Mouse (Mus musculus): ENCODE results near the gene Pigz. TPM values are rescaled to one million over a fixed set of nuclear protein-coding genes. Genes with fewer than 3 reads are reported as not detected.
A peak's percentile ranks its signal among the peaks of the same experiment; 100 is the strongest.

Pigz gene
- total and polyA plus RNA-seq, 3 experiments, result 0.23 to 0.28 TPM; not detected in 1

DNA sequence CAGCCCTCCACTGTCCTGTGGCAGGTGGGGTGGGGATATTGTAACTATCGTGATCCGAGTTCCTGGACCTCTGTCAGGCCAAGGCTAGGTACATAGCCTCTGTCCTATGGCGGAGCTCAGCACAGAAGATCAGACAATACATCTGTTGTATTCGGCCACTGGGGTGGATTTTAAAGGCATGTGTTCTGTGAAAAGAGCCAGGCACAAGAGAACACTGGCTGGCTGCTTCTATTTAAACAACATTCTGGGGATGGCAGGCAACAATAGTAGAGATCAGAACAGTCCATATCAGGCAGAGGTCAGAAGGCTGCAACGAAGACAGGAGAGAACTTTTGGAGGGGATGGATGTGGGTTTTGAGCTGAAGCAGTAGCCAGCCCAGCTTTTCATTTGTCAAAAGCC lies 1.4 kb upstream of the Pigz start:
- Histone ChIP-seq H3K4me3 (ENCODE audit: control insufficient read depth in 1 of 2, insufficient read depth in 1 of 2, low read depth in 2 of 2, low read length in 2 of 2) (peak overlapping the region in 1 of 2 experiments; percentile 71; a peak in 2 of 4 replicates), H3K27me3 (ENCODE audit: control insufficient read depth in 1 of 2, insufficient read depth in 2 of 2, low read length in 2 of 2) (no peaks in the 10 kb centered on the region), H3K27ac (ENCODE audit: control insufficient read depth, low read depth, low read length) (no peak overlapping the region), H3K36me3 (ENCODE audit: control insufficient read depth in 1 of 2, insufficient read depth in 2 of 2, low read length in 2 of 2) (no peaks in the 10 kb centered on the region), H3K79me2 (ENCODE audit: control insufficient read depth, insufficient read depth, low read length, poor library complexity) (no peaks in the 10 kb centered on the region), H3K9me3 (replicated peaks; ENCODE audit: insufficient read depth, low read length) (no peaks in the 10 kb centered on the region), H3K4me1 (ENCODE audit: control insufficient read depth in 1 of 2, insufficient read depth in 2 of 2, low read length in 2 of 2) (peaks cover 0 to 6% of the 10 kb centered on the region in 2 experiments; a peak in 1 of 4 replicates), H3K9ac (ENCODE audit: control insufficient read depth, low read depth, low read length, poor library complexity, severe bottlenecking) (peak overlapping the region; percentile 26; the same call in 1 of the 2 replicates)
- no peak for TF ChIP-seq POLR2AphosphoS5 (IDR thresholded peaks at IDR 0.05; ENCODE audit: borderline replicate concordance, low read depth, low read length)
- no peak for TF ChIP-seq MYB (IDR thresholded peaks at IDR 0.05; ENCODE audit: low read depth, low read length)
- TF ChIP-seq MYC (IDR thresholded peaks at IDR 0.05; ENCODE audit: low read depth, low read length), result no peak
- TF ChIP-seq HCFC1 (IDR thresholded peaks at IDR 0.05; ENCODE audit: low read depth, low read length), result no peak
- TF ChIP-seq BHLHE40 (IDR thresholded peaks at IDR 0.05; ENCODE audit: borderline replicate concordance, low read depth, low read length), result no peak
- TF ChIP-seq RAD21 (IDR thresholded peaks at IDR 0.05; ENCODE audit: low read depth, low read length), result no peak
- TF ChIP-seq ETS1 (IDR thresholded peaks at IDR 0.05; ENCODE audit: low read depth, low read length), result no peak
- no peak for TF ChIP-seq CHD1 (IDR thresholded peaks at IDR 0.05; ENCODE audit: low read depth, low read length)
- TF ChIP-seq EP300 (IDR thresholded peaks at IDR 0.05; ENCODE audit: low read depth in 1 of 2, low read length in 2 of 2), result no peak
- DNase-seq (ENCODE audit: low read depth, low spot score), result no peak

DNA sequence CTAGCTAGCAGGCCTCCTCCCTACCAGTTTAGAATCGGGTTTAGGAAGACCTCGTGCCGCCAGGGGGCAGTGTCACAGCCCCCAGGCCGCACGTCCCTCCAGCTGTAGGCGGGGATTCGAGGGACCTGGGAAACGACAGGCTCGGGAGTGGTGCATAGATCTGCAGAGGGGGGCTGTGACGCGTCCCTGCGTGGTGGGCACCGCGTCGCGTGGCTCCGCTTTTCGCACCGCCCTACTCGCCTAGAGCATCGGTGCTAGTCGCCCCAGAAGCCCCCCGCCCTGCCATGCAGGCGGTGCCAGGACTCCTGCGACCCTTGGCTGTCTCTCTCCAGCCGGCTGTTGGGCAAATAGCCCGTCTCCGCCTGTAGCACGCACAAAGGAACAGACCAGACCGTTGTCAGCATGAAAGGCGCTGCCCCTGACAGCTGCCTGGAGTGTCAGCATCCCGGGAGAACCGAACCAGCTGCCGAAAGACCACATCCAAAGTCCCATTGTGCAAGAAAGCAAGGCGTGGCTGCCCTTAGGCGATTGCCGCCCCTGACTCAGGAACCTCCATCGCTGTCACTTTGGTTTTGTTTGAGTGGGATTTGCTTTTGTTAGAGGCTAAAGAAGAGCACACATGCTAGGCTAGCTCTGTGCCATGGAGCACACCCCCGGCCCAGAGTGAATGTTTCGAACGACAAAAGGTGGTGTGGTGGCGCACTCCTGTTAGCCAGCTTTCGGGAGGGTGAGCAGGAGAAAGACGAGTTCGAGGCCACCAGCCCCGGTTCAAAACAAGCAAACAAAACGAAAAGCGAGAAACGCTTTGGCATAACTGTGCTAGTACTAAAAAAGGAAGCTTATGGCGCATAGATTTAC lies 582 bp upstream of the Pigz start:
- peak; percentile 94 for DNase-seq (ENCODE audit: low read depth, low spot score)
- no peaks in the 10 kb centered on the region for H3K9me3 ChIP-seq (replicated peaks; ENCODE audit: insufficient read depth, low read length)
- H3K9ac ChIP-seq (ENCODE audit: control insufficient read depth, low read depth, low read length, poor library complexity, severe bottlenecking), result peak overlapping the region; percentile 39
- H3K27ac ChIP-seq (ENCODE audit: control insufficient read depth, low read depth, low read length), result no peak overlapping the region
- H3K79me2 ChIP-seq (ENCODE audit: control insufficient read depth, insufficient read depth, low read length, poor library complexity), result no peaks in the 10 kb centered on the region
- H3K36me3 ChIP-seq (ENCODE audit: control insufficient read depth in 1 of 2, insufficient read depth in 2 of 2, low read length in 2 of 2), result no peaks in the 10 kb centered on the region
- peaks cover 0 to 6% of the 10 kb centered on the region in 2 experiments; a peak in 1 of 4 replicates for H3K4me1 ChIP-seq (ENCODE audit: control insufficient read depth in 1 of 2, insufficient read depth in 2 of 2, low read length in 2 of 2)
- H3K4me3 ChIP-seq (ENCODE audit: control insufficient read depth in 1 of 2, insufficient read depth in 1 of 2, low read depth in 2 of 2, low read length in 2 of 2), result peak overlapping the region; percentile 49 to 71
- no peaks in the 10 kb centered on the region for H3K27me3 ChIP-seq (ENCODE audit: control insufficient read depth in 1 of 2, insufficient read depth in 2 of 2, low read length in 2 of 2)
- TF ChIP-seq POLR2AphosphoS2 (IDR thresholded peaks at IDR 0.05; ENCODE audit: low read length) (no peak), BHLHE40 (IDR thresholded peaks at IDR 0.05; ENCODE audit: borderline replicate concordance, low read depth, low read length) (0 out of 2 replicates have a peak, but pooled peaks have one; percentile 22), ZMIZ1 (IDR thresholded peaks at IDR 0.05; ENCODE audit: low read depth, low read length) (no peak), POLR2AphosphoS5 (IDR thresholded peaks at IDR 0.05; ENCODE audit: borderline replicate concordance, low read depth, low read length) (no peak), NRF1 (IDR thresholded peaks at IDR 0.05; ENCODE audit: insufficient read depth, low read depth, low read length, poor library complexity, severe bottlenecking) (no peak), TBP (IDR thresholded peaks at IDR 0.05; ENCODE audit: low read depth, low read length) (no peak), MAZ (IDR thresholded peaks at IDR 0.05; ENCODE audit: low read depth, low read length) (peak; percentile 95), NELFE (IDR thresholded peaks at IDR 0.05; ENCODE audit: low read depth, low read length) (peak; percentile 36; the same call in 1 of the 2 replicates), GATA1 (IDR thresholded peaks at IDR 0.05; ENCODE audit: low read depth, low read length) (no peak), TCF12 (IDR thresholded peaks at IDR 0.05; ENCODE audit: low read depth, low read length) (peak; percentile 56), CHD2 (IDR thresholded peaks at IDR 0.05; ENCODE audit: low read length) (no peak), POLR2A (IDR thresholded peaks at IDR 0.05; ENCODE audit: control insufficient read depth in 1 of 2, insufficient read depth in 1 of 2, low read depth in 1 of 2, low read length in 2 of 2, poor library complexity in 1 of 2) (0 out of 4 replicates have a peak, but pooled peaks of 1 of the 2 experiments have one; percentile 24), CHD1 (IDR thresholded peaks at IDR 0.05; ENCODE audit: low read depth, low read length) (no peak), HCFC1 (IDR thresholded peaks at IDR 0.05; ENCODE audit: low read depth, low read length) (no peak), JUND (IDR thresholded peaks at IDR 0.05; ENCODE audit: low read depth, low read length) (no peak), ETS1 (IDR thresholded peaks at IDR 0.05; ENCODE audit: low read depth, low read length) (peak; percentile 32; the same call in 1 of the 2 replicates), SMC3 (IDR thresholded peaks at IDR 0.05; ENCODE audit: low read depth, low read length) (peak; percentile 79), CTCF (IDR thresholded peaks at IDR 0.05 in 2 of 3, conservative IDR thresholded peaks at IDR 0.05 in 1 of 3; ENCODE audit: control insufficient read depth in 1 of 3, insufficient read depth in 1 of 3, low read depth in 2 of 3, low read length in 3 of 3, poor library complexity in 1 of 3, severe bottlenecking in 1 of 3) (peak; percentile 86 to 93 (median 93)), GABPA (IDR thresholded peaks at IDR 0.05; ENCODE audit: low read depth, low read length) (no peak), MXI1 (IDR thresholded peaks at IDR 0.05; ENCODE audit: low read depth, low read length) (peak; percentile 72), MYB (IDR thresholded peaks at IDR 0.05; ENCODE audit: low read depth, low read length) (no peak), MAX (IDR thresholded peaks at IDR 0.05; ENCODE audit: low read length) (peak; percentile 80), USF1 (IDR thresholded peaks at IDR 0.05; ENCODE audit: low read depth, low read length) (peak; percentile 48), RAD21 (IDR thresholded peaks at IDR 0.05; ENCODE audit: low read depth, low read length) (peak; percentile 46), USF2 (IDR thresholded peaks at IDR 0.05; ENCODE audit: borderline replicate concordance in 1 of 2, insufficient read depth in 1 of 2, low read depth in 1 of 2, low read length in 2 of 2) (no peak), TAL1 (IDR thresholded peaks at IDR 0.05; ENCODE audit: low read length) (no peak)

Data from MEL (cell line).